Mouse (Mus musculus) layer of hippocampus, adult 2 months (tissue): ENCODE data around the gene Smc2. TPM values are rescaled to one million over a fixed set of nuclear protein-coding genes. Genes with fewer than 3 reads are reported as not detected.
"Not testable (repeated sequence)": the region's sequence is repeated elsewhere in the genome, so short reads cannot be mapped to it uniquely, and the experiment has no call there.

Experiments
- DNase-seq, 2 experiments: peaks; one replicate each; pipeline ENCODE4 v3.0.0; 2022; ENCODE audit warnings: low spot score in 2 of 2
- H3K27ac ChIP-seq: fragments of 200-600 bp; 2 replicates; pipeline ENCODE4 v1.8.1; 2022
- H3K4me3 ChIP-seq: fragments of 200-600 bp; 2 replicates; pipeline ENCODE4 v1.8.1; 2022; ENCODE audit warnings: mild to moderate bottlenecking
- CTCF ChIP-seq: fragments of 200-600 bp; conservative IDR thresholded peaks from 2 replicates; pipeline ENCODE4 v1.8.1; 2022; ENCODE audit warnings: antibody characterized with exemption, mild to moderate bottlenecking, moderate library complexity
- long read RNA-seq, 2 experiments: library from polyadenylated mRNA; stranded (forward); transcript quantifications; one replicate each; pipeline ENCODE4 v2.0.0; 2021; ENCODE audit warnings: borderline mapping rate in 2 of 2
- total RNA-seq, 2 experiments: library from RNA; stranded (reverse); gene quantifications; 2 replicates each; pipeline ENCODE4 v1.2.3; 2021

Gene Smc2
- total RNA-seq, result 10 to 100 TPM; 11.0 to 12.2 TPM
- long read RNA-seq, experiment 1, full-length matches to known transcripts, result 2 of 7 reads
- long read RNA-seq, experiment 1, partial matches to known transcripts, result 3 of 7 reads
- long read RNA-seq, experiment 1, other reads (novel, unspliced or antisense), result 2 of 7 reads
- long read RNA-seq, experiment 2, full-length matches to known transcripts, result 6 of 9 reads
- long read RNA-seq, experiment 2, partial matches to known transcripts, result 2 of 9 reads
- long read RNA-seq, experiment 2, other reads (novel, unspliced or antisense), result 1 of 9 reads

DNA sequence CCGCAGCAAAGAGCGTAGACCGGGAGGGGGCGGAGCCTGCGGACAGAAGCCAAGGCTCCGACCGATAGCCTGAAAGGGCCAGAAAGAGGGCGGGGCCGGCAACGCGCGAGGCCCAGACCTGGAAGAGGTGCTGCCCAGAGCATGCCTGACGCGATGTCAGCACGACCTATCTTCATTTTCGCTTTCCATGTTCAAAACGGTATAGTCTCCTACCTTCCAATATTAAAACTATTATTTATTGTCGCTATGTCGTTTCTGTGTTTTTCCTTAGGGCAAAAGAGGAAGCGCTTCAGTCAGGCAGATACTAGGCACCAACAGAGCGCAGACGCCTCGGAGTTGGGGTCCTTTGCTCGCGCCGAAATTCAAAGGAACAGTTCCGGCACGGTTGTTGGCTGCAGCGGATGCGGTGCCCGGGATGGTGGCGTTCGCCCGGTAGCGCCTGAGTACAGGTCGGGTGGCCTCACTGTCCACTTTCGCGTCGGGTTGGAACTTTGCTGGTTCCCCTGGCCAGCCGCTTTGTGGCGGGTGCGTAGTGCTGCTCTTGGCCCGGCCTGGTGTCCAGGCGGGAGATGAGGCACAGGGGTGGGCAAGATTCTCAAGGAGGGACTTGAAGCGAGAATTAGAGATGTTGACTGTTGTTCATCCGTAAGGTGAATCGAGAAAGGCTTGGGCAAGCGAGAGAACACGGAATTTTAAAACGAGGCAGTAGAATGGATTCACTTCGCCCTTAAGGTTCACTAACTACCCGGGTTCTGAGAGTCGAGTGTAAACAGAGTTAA lies at the start of gene Smc2:
Gene Smc2 (plus strand): TSS at position 358 of the 779 bp plus-strand sequence.
- DNase-seq, result peak; percentile 88
- Histone ChIP-seq H3K4me3 (peak within 1 kb of the TSS; percentile 87), H3K27ac (peak within 1 kb of the TSS; percentile 91)
- TF ChIP-seq CTCF, result no peak

DNA sequence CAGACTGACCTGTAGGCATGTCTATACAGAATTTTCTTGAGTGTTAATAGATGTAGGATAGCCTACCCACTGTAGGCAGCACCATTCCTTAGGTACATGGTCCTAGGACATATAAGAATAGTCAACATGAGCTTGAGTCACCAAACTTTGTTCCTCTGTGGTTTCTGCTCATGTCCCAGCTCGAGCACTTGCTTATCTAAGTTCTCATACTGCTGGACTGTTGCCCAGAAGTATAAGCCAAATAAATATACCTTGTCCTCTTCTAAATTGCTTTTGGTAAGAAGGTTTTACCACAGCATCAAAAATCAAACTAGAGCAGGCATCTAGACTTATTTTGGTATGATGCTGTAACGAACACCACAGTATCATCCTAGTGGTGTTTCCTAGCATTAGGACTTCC lies 27.5 kb upstream of the Smc2 start:
- no peak overlapping the region for H3K27ac ChIP-seq
- TF ChIP-seq CTCF, result no peak
- DNase-seq, result no peak
- no peak overlapping the region for H3K4me3 ChIP-seq

DNA sequence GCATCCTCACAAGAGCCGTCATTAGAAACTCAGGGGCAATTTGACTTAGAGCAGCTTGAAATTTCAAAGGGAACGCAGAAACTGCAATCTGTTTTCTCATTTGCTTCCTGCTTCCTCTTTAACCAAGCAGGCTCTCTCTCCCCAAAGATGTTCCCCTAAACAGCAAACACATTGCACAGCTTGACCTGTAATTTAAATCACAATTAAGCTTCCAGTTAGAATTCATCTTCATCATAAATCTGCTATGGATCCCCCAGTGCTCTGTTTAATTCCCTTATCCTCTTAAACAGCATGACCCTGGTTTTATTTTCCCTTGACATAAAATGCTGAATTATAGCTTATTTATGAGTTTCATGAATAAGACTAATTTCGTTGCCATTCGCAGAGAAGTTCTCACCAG lies 15.4 kb upstream of the Smc2 start:
- Histone ChIP-seq H3K4me3 (no peak overlapping the region), H3K27ac (peak overlapping the region; percentile 12)
- DNase-seq, result peak in 1 of 2 experiments; percentile 10
- no peak for TF ChIP-seq CTCF

DNA sequence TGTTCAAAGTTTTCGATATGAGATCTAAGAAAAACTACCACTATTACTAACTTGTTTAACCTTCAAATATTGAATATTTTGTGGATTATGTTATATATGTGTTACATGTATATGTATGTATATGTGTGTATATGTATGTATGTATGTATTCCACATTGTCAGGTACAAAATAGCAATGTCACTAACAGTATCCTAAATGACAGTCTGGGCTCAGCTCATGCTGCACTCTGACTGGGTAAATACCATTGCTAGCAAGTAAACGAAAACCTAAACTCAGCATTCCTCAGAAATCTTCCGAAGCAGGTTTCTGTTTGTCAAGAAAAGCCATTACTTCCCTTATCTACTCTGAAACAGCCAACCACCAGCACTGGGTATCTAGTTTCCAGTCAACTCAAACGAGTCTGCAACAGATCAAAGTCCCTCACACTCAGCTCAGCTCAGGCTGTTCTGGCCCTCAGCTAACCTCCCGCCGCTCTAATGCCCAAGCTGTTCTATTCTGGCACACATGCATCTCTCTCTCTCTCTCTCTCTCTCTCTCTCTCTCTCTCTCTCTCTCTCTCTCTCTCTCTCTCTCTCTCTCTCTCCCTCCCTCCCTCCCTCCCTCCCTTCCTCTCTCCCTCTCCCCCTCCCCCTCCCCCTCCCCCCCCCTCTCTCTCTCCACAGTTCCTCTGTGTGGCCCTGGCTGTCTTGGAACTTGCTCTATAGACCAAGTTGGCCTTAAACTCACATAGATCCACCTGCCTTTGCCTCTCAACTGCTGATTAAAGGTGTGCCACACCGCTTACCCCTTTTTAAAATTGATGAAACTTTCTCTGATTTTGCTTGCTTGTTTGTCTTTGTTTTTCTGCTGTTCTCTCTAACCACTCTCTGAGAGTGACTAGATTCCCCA lies 9.5 kb upstream of the Smc2 start:
- TF ChIP-seq CTCF, result no peak
- no peak for DNase-seq
- no peak overlapping the region for H3K4me3 ChIP-seq
- H3K27ac ChIP-seq, result peak overlapping the region; percentile 18; the same call in 1 of the 2 replicates

DNA sequence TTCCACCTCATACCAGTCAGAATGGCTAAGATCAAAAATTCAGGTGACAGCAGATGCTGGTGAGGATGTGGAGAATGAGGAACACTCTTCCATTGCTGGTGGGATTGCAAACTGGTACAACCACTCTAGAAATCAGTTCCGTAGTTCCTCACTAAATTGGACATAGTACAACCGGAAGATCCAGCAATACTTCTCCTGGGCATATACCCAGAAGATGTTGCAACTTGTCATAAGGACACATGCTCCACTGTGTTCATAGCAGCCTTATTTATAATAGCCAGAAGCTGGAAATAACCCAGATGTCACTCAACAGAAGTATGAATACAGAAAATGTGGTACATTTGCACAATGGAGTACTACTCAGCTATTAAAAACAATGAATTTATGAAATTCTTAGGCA lies 3.5 kb upstream of the Smc2 start:
- H3K27ac ChIP-seq, DNase-seq, H3K4me3 ChIP-seq: not testable (repeated sequence)

DNA sequence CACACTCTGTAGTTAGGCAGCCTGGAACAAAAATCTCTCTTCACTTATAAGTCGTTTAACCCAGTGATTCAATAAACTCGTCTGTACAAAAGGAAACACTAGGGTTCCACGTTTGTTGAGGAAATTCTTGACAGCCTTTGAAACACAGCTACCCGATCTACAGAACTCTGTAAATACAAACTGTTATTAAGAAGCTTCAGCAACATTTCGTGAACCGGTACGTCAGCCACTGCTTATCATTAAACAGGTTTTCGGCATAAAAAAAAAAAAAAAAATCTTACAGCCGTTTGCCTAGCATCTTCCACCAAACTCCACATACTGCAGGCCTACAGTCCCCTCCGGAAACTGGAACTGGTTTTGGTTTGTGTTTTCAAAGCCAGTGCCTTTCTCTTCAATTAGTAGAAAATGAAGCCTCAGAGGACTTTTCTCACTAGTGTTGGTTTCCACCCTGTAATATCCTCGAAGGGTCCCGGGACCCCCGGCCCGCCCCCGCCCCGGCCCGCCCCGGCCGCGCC lies 615 bp upstream of the Smc2 start:
- Histone ChIP-seq H3K27ac (peak overlapping the region; percentile 91), H3K4me3 (peak overlapping the region; percentile 87)
- DNase-seq, result peak in 1 of 2 experiments; percentile 14
- no peak for TF ChIP-seq CTCF

DNA sequence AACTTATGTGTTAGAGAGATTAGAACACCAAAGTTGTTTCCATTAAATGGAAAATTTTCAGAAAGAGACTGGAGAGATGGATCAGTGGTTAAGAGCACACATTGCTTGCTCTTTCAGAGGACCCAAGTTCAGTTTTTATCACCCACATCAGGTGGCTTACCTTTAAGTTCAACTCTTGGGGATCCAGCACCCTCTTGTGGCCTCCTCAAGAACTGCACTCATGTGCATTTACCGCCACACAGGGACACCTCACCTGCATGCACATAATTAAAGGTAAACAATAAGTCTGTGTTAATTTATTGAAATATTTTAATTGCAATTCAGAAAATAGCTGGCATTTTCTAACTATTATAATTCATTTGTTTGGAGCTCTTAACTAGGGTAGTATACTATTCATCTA lies 20.7 kb downstream of the Smc2 start:
- no peak overlapping the region for H3K27ac ChIP-seq
- TF ChIP-seq CTCF, result peak; percentile 71
- H3K4me3 ChIP-seq, result no peak overlapping the region
- no peak for DNase-seq

DNA sequence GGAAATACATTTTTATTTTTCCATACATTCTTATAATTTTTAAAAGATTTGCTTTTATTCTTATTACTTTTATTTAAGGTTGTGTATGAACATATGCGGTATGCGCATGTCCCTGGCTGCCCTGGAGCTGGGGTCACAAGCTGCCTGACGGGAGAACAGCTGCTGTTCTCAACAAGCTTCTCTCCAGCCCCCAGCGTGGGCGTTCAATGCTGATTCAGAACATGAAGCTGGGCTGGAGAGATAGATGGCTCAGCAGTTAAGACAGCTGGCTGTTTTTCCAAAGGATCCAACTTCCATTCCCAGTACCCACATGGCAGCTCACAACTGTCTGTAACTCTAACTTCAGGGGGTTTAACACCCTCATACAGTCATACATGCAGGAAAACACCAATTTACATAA lies 22.3 kb downstream of the Smc2 start:
- Histone ChIP-seq H3K27ac (peak overlapping the region; percentile 68), H3K4me3 (no peak overlapping the region)
- DNase-seq, result peak; percentile 60 to 67
- no peak for TF ChIP-seq CTCF

DNA sequence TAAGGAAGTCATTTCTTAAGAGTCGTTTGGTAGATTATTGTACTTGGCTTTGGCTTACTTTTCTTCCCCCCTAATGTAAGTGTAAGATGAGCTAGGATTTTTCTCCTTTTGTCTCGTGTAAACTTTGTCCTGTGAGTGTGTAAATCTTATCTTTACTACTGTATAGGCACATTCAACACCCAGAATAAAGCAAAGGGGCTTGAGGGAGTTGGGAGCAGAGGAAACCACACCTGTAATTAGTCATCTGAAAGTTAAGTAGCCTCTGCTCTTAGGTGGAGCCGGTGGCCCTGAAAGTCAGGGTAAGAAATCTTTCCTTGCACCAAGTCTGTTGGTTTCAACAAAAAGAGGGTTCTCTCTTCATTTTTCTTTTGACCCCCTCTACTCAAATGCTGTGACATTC lies 34.4 kb downstream of the Smc2 start:
- Histone ChIP-seq H3K4me3 (no peak overlapping the region), H3K27ac (no peak overlapping the region)
- no peak for DNase-seq
- TF ChIP-seq CTCF, result no peak

DNA sequence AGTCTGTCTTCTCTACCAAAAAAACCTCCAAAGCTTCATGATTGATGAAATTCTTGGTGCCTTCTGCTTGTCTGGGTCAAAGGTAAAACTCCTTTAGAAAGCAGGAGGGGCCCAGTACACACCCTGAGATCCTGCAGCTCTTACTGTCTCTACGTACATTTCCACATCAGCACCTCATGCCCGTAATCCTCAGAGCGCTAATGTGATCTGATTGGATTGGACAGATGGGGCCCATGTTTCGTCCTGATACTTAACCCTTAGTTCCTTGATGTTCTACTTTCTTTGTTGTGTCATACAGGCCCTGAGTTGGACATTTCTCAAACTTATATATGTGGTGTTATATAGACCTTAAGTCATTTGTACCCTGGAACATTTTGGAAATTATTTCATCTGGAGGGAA lies 48.4 kb downstream of the Smc2 start:
- no peak for DNase-seq
- no peak for TF ChIP-seq CTCF
- no peak overlapping the region for H3K27ac ChIP-seq
- no peak overlapping the region for H3K4me3 ChIP-seq

DNA sequence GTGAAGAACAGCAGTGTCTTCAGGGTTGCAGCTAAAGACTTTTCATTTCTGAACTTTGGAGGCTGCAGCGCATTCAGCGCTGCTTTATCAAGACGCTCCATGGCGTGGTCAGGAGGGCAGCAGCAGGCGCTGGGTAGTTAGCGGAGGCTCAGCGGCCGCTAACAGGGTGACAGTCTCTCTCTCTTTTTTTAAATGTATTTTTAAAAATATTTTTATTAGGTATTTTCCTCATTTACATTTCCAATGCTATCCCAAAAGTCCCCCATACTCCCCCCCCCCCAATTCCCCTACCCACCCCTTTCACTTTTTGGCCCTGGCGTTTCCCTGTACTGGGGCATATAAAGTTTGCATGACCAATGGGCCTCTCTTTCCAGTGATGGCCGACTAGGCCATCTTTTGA lies 58.1 kb downstream of the Smc2 start, which contains the start of gene Vma21-ps:
Gene Vma21-ps (minus strand): TSS at position 101 of the 400 bp plus-strand sequence.
- not testable (repeated sequence) for H3K27ac ChIP-seq, DNase-seq, H3K4me3 ChIP-seq

DNA sequence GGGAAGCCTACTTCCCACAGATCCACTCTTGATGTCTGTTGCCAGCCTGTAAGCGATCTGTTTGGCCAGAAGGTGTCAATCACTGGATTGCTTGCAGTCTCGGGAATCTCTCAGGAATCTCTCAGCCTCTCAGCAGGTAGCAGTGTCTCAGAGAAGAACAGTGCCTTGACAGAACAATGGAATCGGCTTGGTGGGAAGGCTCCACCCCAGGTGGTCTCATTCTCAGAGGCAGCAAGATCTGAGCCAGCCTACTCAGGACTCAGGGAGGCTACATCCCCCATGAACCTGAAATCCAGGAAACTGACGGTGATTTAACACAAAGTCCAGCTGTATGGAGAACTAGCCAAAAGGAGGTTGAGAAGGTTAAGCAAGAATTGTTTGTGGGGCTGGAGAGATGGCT lies 78.5 kb downstream of the Smc2 start:
- peak in 1 of 2 experiments; percentile 24 for DNase-seq
- no peak for TF ChIP-seq CTCF
- Histone ChIP-seq H3K27ac (peak overlapping the region; percentile 88), H3K4me3 (no peak overlapping the region)

DNA sequence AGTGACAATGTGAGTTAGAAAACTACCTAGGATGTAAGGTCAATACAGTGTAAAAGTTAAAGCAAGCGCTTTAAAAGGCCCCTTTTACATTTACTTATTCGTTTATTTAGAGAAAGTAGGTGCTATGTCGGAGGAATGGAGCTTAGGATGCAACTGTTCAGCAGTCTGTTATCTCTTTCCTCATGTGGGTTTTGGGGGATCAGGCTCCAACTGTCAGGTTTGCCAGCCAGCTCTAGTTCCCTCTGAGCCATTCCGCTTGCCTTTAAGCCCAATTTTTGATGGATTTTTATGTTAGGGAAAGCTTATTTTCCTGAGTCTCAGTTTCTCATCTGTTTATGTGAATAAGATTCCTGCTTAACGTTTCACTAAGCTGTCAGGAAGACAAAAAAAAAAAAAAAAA lies 80.3 kb downstream of the Smc2 start:
- DNase-seq, result peak; percentile 55 to 72
- H3K27ac ChIP-seq, result peak overlapping the region; percentile 89
- TF ChIP-seq CTCF, result no peak
- no peak overlapping the region for H3K4me3 ChIP-seq
